Mouse (Mus musculus): ENCODE measurements at regions not wholly inside any gene's neighbourhood (a gene's known extent, or its start where the extent isn't known, plus 50 kb on each side); places are given as distances from the start of the nearest gene placed in this dataset.

DNA sequence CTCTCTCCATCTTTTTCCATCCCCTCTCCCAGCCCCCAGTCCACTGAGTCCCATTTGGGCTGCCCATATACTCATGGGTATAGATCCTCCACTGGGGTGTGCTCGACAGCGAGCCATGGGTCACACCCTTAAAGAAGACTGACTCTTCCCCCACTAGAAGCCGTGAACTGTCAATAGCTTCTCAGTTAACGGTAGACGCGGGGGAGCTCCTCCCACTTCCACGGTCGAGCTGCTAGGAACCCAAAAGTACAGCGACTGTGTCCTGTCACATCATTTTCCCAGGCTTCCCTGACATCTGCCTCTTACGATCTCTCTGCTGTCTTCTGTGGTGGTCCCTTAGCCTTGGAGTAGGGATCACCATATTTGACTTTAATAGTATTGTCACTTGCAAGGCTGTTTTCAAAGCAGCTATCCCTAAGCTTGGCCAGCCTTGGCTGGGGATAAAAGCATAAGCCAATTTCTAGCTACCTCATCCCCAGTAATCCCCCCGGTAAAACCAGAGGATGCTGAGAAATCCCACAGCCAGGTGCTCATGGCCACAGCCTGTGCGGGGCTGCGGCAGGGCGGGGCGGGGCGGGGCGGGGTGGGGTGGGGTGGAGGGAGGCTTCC lies 211.2 kb upstream of the Amigo2 start:
- DNase-seq = no peak

DNA sequence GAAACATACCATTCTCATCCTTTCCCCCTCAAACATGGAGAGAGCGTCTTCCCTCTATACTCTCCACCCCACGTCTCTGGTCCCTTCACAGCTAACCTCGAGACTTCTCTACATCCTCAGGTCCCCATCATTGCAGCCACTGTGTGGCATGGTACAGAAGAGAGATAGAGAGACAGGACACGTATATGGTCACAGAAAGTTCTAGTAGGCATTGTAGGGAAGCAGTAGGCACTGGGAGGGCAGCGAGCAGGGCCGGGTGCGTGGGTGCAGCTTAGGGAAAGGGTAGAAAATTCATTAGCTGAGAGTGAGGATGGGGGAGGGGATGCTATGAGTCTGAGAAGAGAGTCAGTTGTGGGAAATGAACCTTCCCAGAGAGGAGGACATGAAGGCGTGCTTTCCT lies 210.4 kb upstream of the Amigo2 start:
- DNase-seq = no peak

DNA sequence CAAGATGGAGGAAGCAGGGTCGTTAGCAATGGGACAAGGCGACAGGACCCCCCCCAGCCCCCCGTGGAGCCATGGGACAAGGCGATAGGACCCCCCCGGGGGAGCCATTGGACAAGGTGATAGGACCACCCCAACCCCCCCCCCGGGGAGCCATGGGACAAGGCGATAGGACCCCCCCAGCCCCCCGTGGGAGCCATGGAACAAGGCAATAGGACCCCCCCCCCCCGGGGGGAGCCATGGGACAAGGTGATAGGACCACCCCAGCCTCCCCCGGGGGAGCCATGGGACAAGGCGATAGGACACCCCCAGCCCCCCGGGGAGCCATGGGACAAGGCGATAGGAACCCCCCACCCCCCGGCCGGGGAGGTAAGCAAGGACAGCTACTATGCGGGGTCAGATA lies 209.9 kb upstream of the Amigo2 start:
- DNase-seq = no peak

- no peak for DNase-seq
Measured at GRCm38 (mm10) chr15:97455672-97456071, 208.6 kb upstream of the Amigo2 start.

DNA sequence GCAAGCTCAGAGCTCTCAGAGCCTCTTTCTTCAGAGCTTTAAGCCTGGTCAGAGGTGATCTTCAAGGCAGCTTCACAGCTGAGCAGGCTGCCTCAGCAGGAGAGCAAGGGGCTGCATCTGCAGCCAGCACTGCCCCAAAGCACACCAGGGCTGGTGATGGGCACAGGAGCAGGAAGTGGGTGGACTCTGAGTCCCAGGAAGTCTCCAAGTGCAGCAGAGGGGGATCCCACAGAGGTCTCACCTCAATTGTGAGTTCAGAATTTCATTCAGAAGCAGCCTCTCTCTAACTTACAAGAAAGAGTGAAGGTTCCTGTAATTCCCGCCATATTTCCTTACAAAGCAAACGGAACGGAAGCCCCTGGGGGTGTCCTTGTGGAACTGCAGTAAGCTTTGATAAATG lies 202.6 kb upstream of the Amigo2 start:
- no peak for DNase-seq

DNA sequence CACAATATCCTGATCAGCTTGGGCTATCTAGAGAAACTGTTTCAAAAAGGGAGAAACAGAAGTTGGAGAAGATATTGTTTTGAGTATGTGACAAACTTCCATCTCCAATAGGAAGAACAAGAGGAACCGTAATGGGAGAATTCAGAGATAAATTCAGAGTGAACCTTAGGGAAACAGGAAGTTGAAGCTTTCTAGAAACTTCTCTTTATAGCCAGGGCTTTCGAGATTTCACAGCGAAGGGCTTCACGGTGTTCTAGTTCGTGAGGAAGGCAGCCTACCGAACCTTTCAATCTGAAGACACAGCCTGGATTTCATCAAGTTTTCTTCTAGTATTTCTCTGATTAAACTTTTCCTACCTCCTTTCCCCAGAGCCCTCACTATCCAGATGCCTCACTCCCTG lies 201.9 kb upstream of the Amigo2 start:
- DNase-seq = no peak

DNA sequence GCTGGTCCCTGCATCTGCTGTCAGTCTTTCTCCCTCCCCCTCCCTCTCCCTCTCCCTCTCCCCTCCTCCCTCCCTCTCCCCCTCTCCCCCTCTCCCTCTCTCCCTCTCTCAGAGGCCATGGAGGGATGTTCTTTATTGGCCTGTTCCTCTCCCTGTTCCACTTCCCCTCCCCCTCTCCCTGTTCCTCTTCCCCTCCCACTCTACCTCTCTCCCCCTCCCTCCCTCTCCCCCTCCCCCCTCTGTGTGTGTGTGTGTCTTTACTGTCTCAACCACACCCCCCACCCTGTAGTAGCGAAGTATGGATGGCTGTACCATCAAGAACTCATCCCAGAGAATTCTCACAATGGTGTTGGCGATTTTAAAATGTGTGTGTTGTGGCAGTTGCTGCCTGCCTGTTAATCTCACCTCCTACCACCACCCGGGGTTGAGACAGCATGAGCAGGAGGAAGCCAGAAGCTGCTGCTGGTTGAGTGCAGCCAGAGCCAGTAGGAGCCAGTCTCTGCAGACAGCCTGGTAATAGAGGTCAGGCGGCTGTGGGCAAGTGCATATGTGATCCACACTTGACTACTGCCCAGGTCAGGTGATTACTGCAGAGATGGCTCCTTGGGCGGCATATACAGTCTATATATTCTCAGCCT lies 201.3 kb upstream of the Amigo2 start:
- DNase-seq = no peak

DNA sequence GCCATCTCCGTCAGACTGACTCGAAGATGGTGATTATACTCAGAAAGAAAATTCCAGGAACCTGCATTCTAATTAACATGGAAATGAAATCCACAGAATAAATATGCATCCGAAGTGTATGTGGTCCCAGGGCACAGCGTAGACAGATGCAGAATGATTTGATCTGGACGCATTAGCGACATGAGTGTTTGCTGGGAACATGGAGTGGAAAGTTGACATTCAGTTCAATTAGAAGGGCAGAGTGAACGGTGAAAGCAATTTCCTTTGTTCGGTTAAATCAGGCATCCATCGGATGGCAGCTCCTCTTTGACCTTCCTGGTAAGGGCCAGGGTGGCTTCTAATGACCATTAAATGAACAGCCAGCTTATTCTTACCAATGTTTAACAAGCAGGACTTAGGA lies 199.1 kb upstream of the Amigo2 start:
- no peak for DNase-seq

GRCm38 (mm10) chr15:97438235-97438760 lies 191.2 kb upstream of the Amigo2 start:
- no peak for DNase-seq
